Mouse (Mus musculus) stomach, embryonic 14.5 days (tissue): ENCODE measurements around the gene Fam131b. TPM values are rescaled to one million over a fixed set of nuclear protein-coding genes. Genes with fewer than 3 reads are reported as not detected.

ENCODE experiments used
- ATAC-seq: fragments of 200-750 bp; cut with Nextera tagmentation; 2 replicates; pipeline ENCODE4 v1.8.0; 2017; ENCODE audit warnings: low read depth, moderate TSS enrichment; ENCODE audit not compliant: insufficient number of reproducible peaks, insufficient read depth, low FRiP score
- H3K27ac ChIP-seq: fragments of 300-500 bp; sonication (generic); 2 replicates; pipeline ENCODE4 v1.5.1; 2014; ENCODE audit warnings: mild to moderate bottlenecking, low read length, moderate library complexity, mixed read lengths
- H3K27me3 ChIP-seq: fragments of 300-500 bp; sonication (generic); 2 replicates; pipeline ENCODE4 v1.6.1; 2014; ENCODE audit warnings: low read length, control low read depth, mixed read lengths; ENCODE audit not compliant: control insufficient read depth, insufficient read depth
- H3K36me3 ChIP-seq: fragments of 300-500 bp; sonication (generic); 2 replicates; pipeline ENCODE4 v1.6.1; 2014; ENCODE audit warnings: mild to moderate bottlenecking, control low read depth, low read length, moderate library complexity, mixed read lengths; ENCODE audit not compliant: control insufficient read depth, insufficient read depth
- H3K4me1 ChIP-seq: fragments of 300-500 bp; sonication (generic); 2 replicates; pipeline ENCODE4 v1.6.1; 2014; ENCODE audit warnings: low read length, control low read depth, mixed read lengths; ENCODE audit not compliant: control insufficient read depth, insufficient read depth
- H3K4me2 ChIP-seq: fragments of 300-500 bp; sonication (generic); replicated peaks from 2 replicates; pipeline ENCODE4 v1.6.1; 2014; ENCODE audit warnings: low read depth, low read length, control low read depth
- H3K4me3 ChIP-seq: fragments of 300-500 bp; sonication (generic); 2 replicates; pipeline ENCODE4 v1.5.1; 2014; ENCODE audit warnings: low read depth, low read length, control low read depth
- H3K9ac ChIP-seq: fragments of 300-500 bp; sonication (generic); replicated peaks from 2 replicates; pipeline ENCODE4 v1.6.1; 2014; ENCODE audit warnings: low read depth, mild to moderate bottlenecking, control low read depth, low read length, moderate library complexity, mixed read lengths
- H3K9me3 ChIP-seq: fragments of 300-500 bp; sonication (generic); 2 replicates; pipeline ENCODE4 v1.6.1; 2016; ENCODE audit warnings: low read depth, low read length, control low read depth; ENCODE audit not compliant: control insufficient read depth
- WGBS: fragments of 180-500 bp; shearing (Covaris S2); extraction: QIAGEN DNeasy Blood & Tissue Kit; methylation state at CpG from one replicate; pipeline ENCODE4 v1.1.7; 2014; 5-methylcytosine and 5-hydroxymethylcytosine counted together
- polyA plus RNA-seq: library from polyadenylated mRNA; unstranded; fragments of >200 nt; fragmentation: Nextera tagmentation; extraction: Ambion mirVana; gene quantifications from 2 replicates; pipeline ENCODE4 v1.2.1, GENCODE M21; 2014

Gene Fam131b
- polyA plus RNA-seq, 1 experiment from 2014 or later: 0.48 TPM

DNA sequence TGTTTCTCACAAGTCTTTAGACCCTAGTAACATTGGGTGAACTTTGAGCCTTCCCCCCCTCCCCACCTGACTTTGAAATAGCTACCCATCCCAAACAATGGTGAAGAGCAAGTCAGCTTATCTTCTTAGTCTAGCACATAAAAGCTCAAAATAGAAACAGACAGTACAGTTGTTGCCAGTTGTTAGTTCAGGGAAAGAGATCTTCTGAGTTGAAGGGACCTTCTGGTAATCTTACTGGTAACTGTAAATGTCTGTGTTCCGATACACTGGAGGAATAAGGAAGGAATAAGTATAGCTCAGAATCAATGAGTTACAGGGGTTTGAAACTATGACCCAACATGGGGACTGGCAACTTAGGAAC, 28.0 kb upstream of the Fam131b start:
- Histone ChIP-seq H3K9ac (no peak overlapping the region), H3K4me3 (no peak overlapping the region), H3K27me3 (no peaks in the 10 kb centered on the region), H3K27ac (no peak overlapping the region), H3K36me3 (peaks cover 44% of the 10 kb centered on the region), H3K9me3 (no peaks in the 10 kb centered on the region), H3K4me1 (peaks cover 44% of the 10 kb centered on the region), H3K4me2 (peak overlapping the region; percentile 94; the same call in 1 of the 2 replicates)
- ATAC-seq: no peak
- 88% methylated on average over 1 of the region's 1 CpGs for WGBS

DNA sequence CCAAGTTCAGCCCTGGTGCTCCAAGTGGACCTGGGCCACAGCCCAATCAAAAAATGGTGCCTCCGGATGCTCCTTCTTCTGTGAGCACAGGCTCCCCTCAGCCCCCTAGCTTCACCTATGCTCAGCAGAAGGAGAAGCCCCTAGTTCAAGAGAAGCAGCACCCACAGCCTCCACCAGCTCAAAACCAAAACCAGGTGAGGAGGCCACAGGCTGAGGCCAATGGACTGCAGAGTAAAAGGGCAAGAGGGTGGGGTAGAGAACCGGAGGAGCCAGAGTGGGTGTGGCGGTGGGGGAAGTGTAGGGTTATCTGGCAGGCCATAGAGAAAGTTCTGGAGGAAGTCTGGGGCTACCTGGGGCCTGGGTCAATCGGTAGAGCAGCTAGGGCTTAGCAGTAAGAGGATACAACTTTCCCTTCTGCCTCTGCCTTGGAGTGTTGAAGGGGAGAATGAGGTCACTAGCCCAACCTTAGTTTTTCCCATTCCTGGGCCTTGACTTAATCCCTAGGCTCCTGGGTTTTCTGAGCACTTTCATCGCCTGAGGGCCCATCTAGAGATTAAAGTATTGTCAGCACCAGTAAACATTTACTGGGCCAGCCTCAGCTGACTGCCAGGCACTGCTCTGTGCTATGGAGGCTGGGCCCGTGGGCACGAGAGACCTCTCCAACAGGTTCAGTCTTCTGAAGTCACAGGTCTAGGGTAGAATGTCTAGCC, 27.5 kb upstream of the Fam131b start:
- peak overlapping the region; percentile 94 for H3K4me2 ChIP-seq
- H3K27ac ChIP-seq: no peak overlapping the region
- peaks cover 44% of the 10 kb centered on the region for H3K4me1 ChIP-seq
- 73% methylated on average over 7 of the region's 7 CpGs for WGBS
- H3K27me3 ChIP-seq: no peaks in the 10 kb centered on the region
- H3K36me3 ChIP-seq: peaks cover 39% of the 10 kb centered on the region
- ATAC-seq: no peak
- H3K4me3 ChIP-seq: peak overlapping the region; percentile 81; the same call in 1 of the 2 replicates
- no peaks in the 10 kb centered on the region for H3K9me3 ChIP-seq
- no peak overlapping the region for H3K9ac ChIP-seq

DNA sequence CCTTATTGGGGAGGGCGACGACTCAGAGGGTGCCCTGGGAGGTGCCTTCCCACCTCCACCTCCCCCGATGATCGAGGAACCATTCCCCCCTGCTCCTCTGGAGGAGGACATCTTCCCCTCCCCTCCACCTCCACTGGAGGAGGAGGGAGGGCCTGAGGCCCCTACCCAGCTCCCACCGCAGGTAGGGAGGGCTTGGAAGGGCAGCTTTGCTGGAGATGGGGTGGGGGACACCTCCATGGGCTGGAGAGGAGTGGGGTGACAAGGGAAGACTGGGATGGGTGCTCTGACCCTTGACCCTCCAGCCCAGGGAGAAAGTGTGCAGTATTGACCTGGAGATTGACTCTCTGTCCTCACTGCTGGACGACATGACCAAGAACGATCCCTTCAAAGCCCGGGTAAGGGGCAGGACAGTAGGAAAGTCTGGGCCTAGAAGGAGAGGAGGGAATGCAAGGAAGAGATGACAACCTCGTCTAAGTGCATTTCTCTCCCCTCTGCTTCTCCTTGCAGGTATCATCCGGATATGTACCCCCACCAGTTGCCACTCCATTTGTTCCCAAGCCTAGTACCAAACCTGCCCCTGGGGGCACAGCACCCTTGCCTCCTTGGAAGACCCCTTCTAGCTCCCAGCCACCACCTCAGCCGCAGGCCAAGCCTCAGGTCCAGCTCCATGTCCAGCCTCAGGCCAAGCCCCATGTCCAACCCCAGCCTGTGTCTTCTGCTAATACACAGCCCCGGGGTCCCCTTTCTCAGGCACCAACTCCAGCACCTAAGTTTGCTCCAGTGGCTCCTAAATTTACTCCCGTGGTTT, 26.7 kb upstream of the Fam131b start:
- Histone ChIP-seq H3K9me3 (no peaks in the 10 kb centered on the region), H3K4me2 (peak overlapping the region; percentile 94), H3K36me3 (peaks cover 32% of the 10 kb centered on the region), H3K27ac (peak overlapping the region; percentile 99; the same call in 1 of the 2 replicates), H3K4me3 (peak overlapping the region; percentile 81), H3K4me1 (peaks cover 40% of the 10 kb centered on the region), H3K27me3 (no peaks in the 10 kb centered on the region), H3K9ac (peak overlapping the region; percentile 77)
- ATAC-seq: no peak
- WGBS: 36% methylated on average over 13 of the region's 13 CpGs

DNA sequence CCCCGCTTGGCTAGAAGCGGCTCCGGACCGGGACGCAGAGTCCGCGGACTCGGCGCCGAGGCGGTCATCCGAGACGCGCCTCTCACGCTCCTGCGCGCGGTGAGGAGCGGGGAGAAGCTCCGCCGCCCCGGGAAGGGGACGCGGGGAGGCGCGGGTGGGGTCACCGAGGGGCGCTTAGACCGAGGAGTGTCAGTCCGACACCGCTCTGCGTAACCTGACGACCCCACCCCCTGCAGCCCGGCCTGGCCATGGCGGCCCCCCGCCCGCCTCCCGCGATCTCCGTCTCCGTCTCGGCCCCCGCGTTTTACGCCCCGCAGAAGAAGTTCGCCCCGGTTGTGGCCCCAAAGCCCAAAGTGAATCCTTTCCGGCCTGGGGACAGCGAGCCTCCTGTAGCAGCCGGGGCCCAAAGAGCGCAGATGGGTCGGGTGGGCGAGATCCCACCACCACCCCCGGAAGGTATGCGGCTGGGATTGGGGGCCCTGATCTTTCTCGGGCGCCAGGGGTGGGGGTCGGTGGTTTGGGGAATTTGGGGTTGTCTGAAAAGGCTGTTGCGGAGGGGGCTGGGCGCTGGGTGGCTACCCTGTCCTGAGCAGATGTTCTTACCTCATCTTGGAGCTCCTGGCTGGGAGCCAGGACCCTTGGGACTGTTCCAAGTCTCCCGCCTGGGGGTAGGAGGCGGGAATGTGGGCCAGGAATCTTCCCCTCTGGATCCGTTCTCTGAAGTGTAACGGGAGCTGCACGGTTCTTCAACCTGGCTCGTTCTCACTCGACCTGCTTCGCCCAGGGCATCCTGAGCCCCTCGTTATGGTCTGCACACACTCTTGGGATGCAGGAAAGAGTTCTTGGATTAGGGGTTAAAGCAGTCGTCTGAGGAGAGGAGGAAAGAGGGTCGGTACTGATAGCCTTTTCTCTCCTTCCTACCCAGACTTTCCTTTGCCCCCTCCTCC, 25.9 kb upstream of the Fam131b start:
- Histone ChIP-seq H3K9ac (peak overlapping the region; percentile 77), H3K4me1 (peaks cover 40% of the 10 kb centered on the region), H3K27ac (peak overlapping the region; percentile 99), H3K4me3 (peak overlapping the region; percentile 81), H3K27me3 (no peaks in the 10 kb centered on the region), H3K36me3 (peaks cover 24% of the 10 kb centered on the region; the same call in 1 of the 2 replicates), H3K4me2 (peak overlapping the region; percentile 94), H3K9me3 (no peaks in the 10 kb centered on the region)
- WGBS: under 1% methylated on average over 72 of the region's 72 CpGs
- peak; percentile 30; the same call in 1 of the 2 replicates for ATAC-seq

DNA sequence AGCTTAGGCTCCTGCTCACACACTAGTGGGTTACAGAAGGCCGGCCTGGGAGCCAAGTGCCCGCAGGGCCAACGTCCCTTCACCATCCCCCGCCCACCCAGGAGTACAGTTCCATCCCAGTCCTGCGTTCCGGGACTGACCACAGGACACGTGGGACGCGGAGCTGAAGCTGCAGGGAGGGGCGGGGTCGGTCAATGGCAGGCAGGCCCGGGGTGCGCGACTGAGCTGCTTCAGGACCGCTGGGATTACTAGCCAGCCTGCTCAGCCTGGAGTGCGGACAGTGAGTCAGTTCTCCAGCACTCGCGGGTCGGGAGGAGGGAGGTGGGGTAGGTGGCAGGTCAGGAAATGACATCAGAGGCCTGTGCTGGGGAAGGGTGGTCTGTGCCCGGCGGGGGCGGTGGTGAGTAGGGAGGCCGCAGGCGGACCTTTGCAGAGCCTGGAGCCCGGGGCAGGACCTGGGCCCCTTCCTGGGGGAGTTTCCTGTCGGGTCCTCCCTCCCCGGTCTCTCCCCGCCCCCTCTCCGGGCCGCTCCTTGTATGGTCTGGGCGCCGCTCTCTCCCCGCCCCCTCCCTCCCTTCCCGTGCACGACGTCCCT, 25.1 kb upstream of the Fam131b start, which contains the start of gene Zyx:
Gene Zyx (plus strand): TSS at position 205 of the 595 bp plus-strand sequence.
- peak within 1 kb of the TSS; percentile 99 for H3K27ac ChIP-seq
- peaks cover 37% of the 10 kb centered on the region for H3K4me1 ChIP-seq
- peak within 1 kb of the TSS; percentile 81 for H3K4me3 ChIP-seq
- H3K9me3 ChIP-seq: no peaks in the 10 kb centered on the region
- WGBS: under 1% methylated on average over 33 of the region's 36 CpGs
- H3K36me3 ChIP-seq: peaks cover 19% of the 10 kb centered on the region; the same call in 1 of the 2 replicates
- H3K9ac ChIP-seq: peak within 1 kb of the TSS; percentile 77
- H3K4me2 ChIP-seq: peak within 1 kb of the TSS; percentile 94
- no peaks in the 10 kb centered on the region for H3K27me3 ChIP-seq
- peak; percentile 93 for ATAC-seq

DNA sequence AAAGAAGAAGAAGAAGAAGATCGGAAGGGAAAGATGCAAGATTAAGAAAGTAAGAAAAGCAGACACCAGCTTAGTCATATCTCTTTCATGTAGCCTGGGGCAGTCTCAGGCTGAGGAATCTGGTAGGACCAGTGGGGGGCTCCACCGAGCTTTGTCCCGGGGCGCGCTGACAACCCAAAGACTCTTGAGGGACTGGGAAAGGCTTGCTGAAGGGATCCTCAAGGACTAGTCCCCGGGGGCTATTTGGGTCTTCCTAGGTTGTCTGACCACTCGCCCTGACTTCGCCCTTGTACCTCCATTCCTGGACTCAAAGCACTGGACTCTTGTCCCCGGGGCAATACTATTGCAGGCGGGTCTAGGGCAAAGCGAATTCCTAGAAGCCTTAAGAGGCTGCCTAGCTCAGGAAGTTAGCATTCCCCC, 24.6 kb upstream of the Fam131b start:
- ATAC-seq: peak; percentile 3; the same call in 1 of the 2 replicates
- Histone ChIP-seq H3K4me2 (peak overlapping the region; percentile 94), H3K9ac (peak overlapping the region; percentile 77), H3K27me3 (no peaks in the 10 kb centered on the region), H3K9me3 (no peaks in the 10 kb centered on the region), H3K36me3 (peaks cover 15% of the 10 kb centered on the region; the same call in 1 of the 2 replicates), H3K4me1 (peaks cover 32% of the 10 kb centered on the region), H3K4me3 (peak overlapping the region; percentile 81), H3K27ac (peak overlapping the region; percentile 99)
- WGBS: 1% methylated on average over 11 of the region's 11 CpGs

DNA sequence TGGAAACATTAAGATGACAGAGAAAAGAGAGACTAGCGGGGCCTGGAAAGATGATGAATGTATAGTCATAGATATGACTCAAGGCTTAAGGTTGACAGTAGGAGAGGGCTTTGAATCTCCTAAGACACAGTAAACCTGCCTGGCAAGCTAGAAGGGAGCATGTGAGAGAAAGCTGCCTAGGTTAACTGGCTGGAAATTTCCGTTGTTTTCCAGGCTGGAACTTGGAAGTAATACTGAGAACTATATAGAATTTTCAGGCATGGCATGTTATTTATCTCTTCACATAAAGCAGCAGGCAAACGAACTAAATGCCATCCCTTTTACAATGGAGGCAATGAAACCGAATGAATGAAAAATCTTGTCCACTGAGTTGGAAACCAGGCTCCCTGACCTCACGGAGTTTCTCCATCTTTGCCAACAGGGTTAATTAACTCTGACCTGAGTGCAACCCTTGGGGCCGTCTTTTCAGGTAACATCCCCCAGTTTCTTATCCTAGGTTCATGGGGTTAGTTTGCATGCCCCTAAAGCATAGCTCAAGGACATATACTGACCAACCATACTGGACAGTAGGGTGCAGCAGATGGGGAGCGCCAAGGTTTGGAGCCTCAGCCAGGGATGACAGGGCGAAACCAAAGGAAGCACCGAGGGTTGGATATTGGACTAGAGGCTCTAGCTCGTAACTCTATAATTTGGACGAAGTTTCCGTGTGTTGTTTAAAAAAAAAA, 24.0 kb upstream of the Fam131b start:
- peaks cover 26% of the 10 kb centered on the region for H3K4me1 ChIP-seq
- H3K4me3 ChIP-seq: no peak overlapping the region
- 37% methylated on average over 12 of the region's 12 CpGs for WGBS
- ATAC-seq: no peak
- H3K27me3 ChIP-seq: no peaks in the 10 kb centered on the region
- H3K36me3 ChIP-seq: peaks cover 15% of the 10 kb centered on the region; the same call in 1 of the 2 replicates
- H3K9me3 ChIP-seq: no peaks in the 10 kb centered on the region
- H3K9ac ChIP-seq: no peak overlapping the region
- peak overlapping the region; percentile 99 for H3K27ac ChIP-seq
- H3K4me2 ChIP-seq: peak overlapping the region; percentile 94
